Mouse (Mus musculus) fat pad, adult 2 months (tissue): ENCODE results near the gene Ccnl2.
A peak's percentile ranks its signal among the peaks of the same experiment; 100 is the strongest.
"Not testable (repeated sequence)": the region's sequence is repeated elsewhere in the genome, so short reads cannot be mapped to it uniquely, and the experiment has no call there.

Experiments used
- DNase-seq: peaks from one replicate; pipeline ENCODE4 v3.0.0-alpha.2; 2011; ENCODE audit warnings: low read depth, low spot score; ENCODE audit errors: extremely low read depth

Ccnl2 gene

DNA sequence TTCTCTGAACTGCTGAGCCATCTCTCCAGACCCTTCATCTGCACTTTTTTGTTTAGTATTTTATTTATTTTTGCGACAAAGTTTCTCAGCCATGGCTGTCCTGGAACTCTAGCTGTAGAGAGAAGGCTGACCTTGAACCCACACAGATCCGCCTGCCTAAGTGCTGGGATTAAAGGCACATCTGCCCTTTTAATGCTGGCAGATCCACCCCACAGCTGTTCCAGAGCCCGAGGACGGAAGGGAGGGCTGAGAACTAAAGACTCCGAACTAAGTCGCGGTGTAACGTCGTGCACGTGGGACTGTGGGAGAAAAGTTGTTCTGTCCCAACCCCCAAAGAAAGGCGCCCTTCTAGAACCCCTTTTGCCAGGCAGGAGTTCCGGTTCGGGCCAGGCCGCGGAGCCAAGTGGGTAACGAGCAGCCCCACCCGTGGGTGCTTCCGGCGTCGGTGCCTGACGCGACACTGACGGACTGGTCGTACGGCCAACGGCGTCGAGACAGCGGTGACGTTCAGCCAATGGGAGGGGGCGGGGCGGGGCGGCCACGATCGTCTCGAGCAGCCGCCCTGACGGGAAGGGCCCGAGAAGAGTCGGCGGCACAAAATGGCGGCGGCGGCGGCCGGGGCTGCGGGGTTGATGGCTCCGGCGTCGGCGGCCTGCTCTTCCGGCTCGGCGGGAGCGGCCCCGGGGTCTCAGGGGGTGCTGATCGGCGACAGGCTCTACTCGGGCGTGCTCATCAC, at the start of gene Ccnl2:
TSS of gene Ccnl2 (plus strand) at position 561 of the 736 bp plus-strand sequence.
- peak; percentile 46 for DNase-seq

GRCm38 (mm10) chr4:155769496-155769879, 42.8 kb upstream of the Ccnl2 start:
- DNase-seq = no peak

GRCm38 (mm10) chr4:155769880-155770512, 42.3 kb upstream of the Ccnl2 start:
- no peak for DNase-seq

GRCm38 (mm10) chr4:155770626-155771025, 41.7 kb upstream of the Ccnl2 start:
- DNase-seq = no peak

GRCm38 (mm10) chr4:155771706-155772105, 40.6 kb upstream of the Ccnl2 start:
- DNase-seq = no peak

DNA sequence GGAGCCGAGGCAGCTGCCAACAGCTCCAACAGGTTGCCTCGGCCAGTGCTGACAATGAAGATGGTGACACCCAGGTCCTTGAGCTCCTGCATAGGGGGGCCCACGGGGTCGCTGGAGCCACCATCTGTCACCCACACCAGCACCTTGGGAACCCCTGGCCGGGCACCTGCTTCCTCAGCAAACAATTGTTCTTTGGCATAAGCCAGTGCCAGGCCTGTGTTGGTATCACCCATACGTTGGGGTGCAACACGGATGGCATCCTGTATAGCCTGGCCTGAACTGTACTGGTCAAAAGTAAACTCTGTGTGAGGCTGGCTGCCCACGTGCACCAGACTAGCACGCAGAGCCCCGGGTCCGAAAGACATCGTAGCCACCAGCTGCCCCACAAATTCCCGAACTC, 39.5 kb upstream of the Ccnl2 start:
- DNase-seq = no peak

DNA sequence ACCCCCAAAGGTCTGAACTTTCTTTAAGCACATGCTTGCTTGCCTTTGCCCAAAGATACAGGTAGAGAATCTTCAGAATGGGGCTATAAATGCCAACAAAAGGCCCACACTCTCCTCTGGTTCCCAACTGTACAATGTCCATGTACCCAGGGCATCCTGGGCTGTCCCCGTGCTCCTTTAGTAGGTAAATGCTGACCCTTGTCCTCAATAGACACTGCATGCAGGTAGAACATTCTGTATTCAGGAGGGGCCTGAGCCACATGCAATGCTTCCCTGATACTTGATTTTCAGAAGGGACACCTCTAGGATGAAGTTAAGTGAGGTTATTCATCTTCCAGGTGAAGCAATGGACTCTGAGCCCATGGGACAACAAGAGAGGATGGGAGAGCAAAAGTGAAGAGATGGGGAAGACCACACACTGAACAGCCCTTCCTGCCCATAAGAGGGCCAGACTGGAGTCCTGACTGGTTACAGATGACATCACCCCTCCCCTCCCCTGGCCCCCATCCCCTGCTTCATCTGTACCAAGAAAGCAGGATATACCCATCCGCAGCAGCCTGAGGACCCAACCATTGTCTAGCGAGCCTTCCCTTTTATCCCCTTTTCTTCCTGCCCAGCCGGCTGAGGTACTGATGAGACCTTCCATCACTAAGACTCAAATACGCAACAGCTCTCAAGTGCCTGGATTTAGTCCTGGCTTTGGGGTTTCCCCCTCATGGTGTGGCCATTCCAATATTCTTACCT, 38.8 kb upstream of the Ccnl2 start:
- DNase-seq = no peak

- DNase-seq = no peak
Measured at GRCm38 (mm10) chr4:155774280-155774754, 38.0 kb upstream of the Ccnl2 start, which contains the start of gene Vwa1. TSS of gene Vwa1 (minus strand) at chr4:155774698.

DNA sequence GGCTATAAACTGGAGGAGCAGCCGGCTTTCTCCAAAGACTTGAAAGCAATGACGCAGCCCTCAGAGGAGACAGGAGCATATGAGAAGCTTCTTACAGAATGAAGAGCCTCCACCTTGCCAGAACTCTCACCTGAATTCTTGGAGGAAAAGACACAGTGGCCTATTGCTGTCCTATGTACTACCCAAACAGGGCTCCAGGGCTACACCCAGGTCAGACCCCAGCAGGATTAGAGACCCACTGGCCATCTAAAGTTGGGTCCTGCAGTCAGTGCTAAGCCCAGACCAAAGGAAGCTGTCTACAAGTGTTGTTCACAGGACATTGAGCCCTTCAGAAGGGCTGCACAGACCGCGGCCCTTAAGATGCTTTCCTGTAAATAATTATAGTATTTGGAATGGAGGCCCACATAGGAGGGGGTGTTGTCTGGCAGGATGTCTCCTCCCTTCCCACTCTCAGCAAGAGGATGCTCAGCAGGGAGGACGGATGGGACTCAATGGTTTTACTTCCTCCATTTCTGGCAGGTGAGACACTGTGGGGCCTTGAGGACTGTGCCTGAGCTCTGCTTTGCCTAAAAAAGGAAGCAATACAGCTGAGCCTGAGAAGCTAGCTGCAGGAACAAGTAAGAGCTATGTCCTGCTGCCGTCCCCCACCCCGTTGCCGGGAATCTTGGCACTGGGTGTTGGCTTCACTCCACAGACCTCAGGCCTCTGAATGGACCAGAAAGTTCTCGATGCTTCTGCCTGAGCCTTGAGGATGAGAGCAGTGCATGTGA, 37.1 kb upstream of the Ccnl2 start:
- no peak for DNase-seq

GRCm38 (mm10) chr4:155775855-155776254, 36.4 kb upstream of the Ccnl2 start:
- DNase-seq = no peak

- no peak for DNase-seq
Measured at GRCm38 (mm10) chr4:155776704-155777335, 35.5 kb upstream of the Ccnl2 start.

GRCm38 (mm10) chr4:155777816-155778215, 34.5 kb upstream of the Ccnl2 start:
- DNase-seq = no peak

DNA sequence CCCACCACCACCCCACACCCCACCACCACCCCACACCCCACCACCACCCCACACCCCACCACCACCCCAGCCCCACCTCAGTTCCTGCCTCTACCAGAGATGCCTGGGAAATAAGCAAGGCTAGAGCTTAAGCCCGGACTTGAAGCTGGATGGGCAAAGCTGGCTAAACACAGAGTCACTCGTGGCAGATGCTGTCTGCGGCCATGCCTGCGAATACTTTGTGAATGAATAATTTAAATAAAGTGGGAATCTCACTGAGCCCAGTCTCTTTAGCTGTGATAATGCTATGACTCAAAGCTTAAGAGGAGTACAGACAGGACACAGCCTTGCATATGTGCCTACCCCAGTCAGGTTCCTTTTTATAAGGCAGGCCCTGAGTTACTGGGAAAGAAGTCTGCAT, 32.8 kb upstream of the Ccnl2 start:
- DNase-seq = no peak

DNA sequence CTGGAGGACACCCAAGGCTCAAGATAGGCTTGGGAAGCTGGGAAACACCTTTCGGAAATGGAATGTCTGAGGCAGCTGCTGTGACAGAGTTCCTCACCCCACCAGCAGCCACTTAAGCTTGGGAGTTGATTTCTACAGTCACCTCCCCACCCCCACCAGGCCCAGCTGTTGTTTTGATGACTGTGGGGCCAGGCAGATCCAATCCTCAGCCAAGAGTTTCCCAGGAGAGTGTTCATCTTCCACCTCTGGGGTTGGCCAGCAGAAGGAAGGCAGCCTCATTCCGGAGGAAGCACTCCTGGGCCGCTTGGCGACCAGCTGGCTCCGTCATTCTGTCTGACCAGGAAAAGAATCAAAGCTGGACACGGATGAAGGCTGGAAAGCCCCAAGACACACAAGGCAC, 31.4 kb upstream of the Ccnl2 start:
- no peak for DNase-seq

DNA sequence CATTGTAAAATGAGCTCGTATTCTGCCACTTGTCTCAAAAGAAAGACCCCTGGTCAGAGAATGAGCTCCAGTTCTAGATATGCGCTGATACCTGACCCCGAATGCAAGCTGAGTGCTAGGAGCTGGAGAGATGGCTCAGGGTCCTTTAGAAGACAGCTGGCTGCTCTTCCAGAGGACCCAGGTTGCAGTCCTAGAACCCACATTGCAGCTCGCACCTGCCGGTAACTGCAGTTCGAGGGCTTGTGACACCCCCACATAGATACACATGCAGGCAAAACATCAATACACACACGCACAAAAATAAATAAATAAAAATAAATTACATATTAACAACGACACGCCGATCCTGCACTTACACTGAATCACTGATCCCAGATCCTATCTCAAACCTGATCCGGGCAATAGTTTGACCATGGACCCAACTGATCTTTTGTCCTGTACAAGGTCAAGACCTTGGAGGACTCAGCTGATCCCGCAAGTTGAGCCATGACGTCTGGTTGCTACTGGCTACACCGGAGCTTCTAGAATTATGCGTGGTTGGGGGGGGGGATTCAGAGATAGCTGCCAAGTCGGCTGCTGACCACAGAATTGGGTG, 28.7 kb upstream of the Ccnl2 start:
- DNase-seq = no peak

DNA sequence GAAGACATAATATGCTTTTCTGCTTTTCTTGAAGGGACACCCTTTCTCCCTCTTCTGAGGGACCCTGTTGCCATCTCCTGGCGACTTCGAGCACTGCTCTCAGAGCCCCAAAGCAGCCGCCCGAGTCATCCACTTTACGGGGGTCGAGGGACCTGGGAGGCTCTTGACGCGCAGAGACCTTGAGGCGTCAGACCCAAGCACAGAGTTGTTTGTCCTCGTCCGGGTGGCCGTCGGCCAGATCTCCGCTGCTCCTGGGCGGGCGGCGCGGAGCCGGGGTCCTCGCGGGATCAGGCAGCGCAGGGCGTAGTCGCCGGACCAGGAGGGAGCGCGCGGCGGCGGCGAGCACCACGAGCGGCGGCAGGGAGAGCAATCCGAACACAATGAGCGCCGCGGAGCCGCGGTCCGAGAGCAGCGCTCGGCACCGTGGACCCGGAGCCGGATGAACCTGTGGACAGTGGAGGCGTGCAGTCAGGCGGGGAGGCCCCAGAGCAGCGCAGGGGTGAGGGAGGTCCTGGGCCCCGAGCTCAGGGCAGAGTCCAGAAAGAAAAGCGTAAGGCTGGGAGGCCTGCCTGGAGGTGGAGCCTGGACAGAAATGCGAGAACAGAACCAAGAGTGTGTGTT, 28.1 kb upstream of the Ccnl2 start:
- DNase-seq = no peak

DNA sequence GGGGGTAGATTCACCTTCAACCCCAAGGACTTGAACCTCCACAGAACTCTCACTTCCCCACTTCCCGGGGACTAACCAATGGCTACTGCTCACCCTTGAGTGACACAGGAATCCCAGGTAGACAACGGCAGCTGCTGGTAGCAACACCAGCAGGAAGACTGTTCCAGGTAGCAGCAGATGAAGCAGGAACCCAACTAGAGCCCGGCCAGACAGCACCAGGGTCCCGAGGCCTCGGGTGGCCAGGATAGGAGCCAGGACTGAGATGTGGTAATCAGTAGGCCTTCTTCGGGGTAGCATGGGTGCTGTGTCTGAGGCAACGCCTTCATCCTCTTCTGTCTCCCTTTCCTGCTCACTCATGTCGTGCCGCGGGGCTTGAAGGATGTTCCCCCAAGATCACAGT, 27.0 kb upstream of the Ccnl2 start:
- no peak for DNase-seq

- DNase-seq = no peak
Measured at GRCm38 (mm10) chr4:155785819-155786218, 26.5 kb upstream of the Ccnl2 start, which contains the start of gene Tmem88b. TSS of gene Tmem88b (minus strand) at chr4:155785874.

DNA sequence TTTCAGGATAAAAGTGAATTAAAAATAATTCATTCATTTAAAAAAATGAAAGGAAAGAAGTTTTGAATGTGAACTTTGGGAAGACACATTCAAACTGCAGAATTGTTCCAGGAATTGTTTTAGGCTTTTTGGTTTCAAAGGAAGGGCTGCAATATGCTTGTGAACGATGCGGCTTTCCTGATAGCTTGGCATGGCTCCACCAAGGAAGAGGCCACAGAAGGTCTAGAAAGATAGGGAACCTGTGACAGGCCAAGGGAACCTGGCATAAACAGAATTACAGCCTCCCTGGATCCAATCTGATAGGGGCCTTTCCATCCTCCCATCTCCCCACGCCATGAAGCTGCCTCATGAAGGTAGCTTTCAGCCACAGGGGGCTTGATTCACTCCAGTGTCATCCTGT, 24.0 kb upstream of the Ccnl2 start:
- no peak for DNase-seq

- DNase-seq = not testable (repeated sequence)
Measured at GRCm38 (mm10) chr4:155788833-155789232, 23.5 kb upstream of the Ccnl2 start.
